8 mouse cellular contexts compared by ENCODE assay signal in the genomic region with DNA sequence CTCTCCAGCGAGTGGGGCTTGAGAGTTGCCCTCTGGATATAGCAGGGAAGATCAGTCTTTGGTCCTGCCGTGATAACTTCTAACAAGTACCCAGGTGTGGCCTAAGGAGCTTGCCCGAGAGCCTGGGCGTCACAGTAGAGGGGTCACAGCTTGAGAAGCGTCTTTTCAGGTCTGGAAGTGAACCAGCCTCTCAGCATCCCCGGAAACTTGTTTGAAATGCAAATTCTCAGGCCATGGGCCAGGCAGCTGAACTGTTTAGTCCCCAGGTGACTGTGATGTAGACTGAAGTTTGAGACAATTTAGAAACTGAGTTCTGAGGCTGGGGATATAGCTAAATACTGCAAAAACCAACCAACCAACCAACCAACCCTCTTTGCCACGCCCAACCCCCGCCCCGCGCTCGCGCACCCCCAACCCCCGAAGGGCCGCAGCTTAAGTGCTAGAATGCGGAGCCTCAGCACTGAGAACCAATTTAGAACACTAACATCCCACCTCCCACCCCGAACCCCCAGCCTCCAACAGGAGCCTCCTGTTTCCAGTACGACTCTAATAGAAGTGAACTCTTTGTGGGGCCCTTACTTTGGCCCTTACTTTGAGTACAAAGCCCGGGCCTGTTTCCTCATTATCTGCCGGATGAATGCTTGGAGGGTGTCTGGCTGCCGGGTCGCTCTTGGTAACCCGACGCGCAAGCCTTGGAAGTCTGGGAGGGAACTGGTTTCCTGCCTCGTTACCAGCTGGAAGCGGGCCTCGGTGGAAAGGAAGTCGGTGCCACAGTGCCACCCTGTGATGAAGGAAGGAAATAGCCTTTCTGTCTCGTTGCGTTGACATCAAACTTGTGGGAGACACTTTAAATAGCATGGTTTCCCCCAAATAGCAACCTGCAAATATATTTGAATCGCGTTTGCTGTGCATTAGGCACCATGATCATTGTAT.
DNase-seq lines count a peak whose midpoint lies in the region; ATAC-seq and TF ChIP-seq lines count a peak whose summit lies in the region.

No protein-coding gene starts in this region.

- H3K4me1 ChIP-seq in ES-Bruce4 (ENCODE audit: control insufficient read depth, insufficient read depth, low read length), result peaks cover 5% of the 10 kb centered on the region
- peaks cover 11% of the 10 kb centered on the region; the same call in 1 of the 2 replicates for H3K4me1 ChIP-seq in forebrain, embryonic 13.5 days
- peaks cover 6% of the 10 kb centered on the region; the same call in 1 of the 2 replicates for H3K4me1 ChIP-seq in heart, postnatal 0 days (ENCODE audit: control insufficient read depth, insufficient read depth)
- H3K4me1 ChIP-seq in liver, embryonic 14.5 days (replicated peaks; ENCODE audit: control insufficient read depth in 2 of 2, insufficient read depth in 2 of 2, low read length in 1 of 2), result 0 out of 4 replicates have a peak, but pooled peaks cover 0 to 2% of the 10 kb centered on the region in 2 experiments
- H3K4me1 ChIP-seq in neural tube, embryonic 12.5 days, result no peaks in the 10 kb centered on the region; the same call in 1 of the 2 replicates

- DNase-seq in c-Kit-positive CD71-negative TER-119-negative erythroid progenitor cells, embryonic 14.5 days (ENCODE audit: low read depth), result peak; percentile 53
- DNase-seq in heart, postnatal 0 days (ENCODE audit: low spot score), result peak; percentile 87
- peak; percentile 77 to 84 for DNase-seq in kidney, postnatal 36 days
- peak in 2 of 3 experiments; percentile 31 to 32 for DNase-seq in liver, embryonic 14.5 days (ENCODE audit: low read depth in 3 of 3, low spot score in 3 of 3)
- DNase-seq in testis, postnatal 10 days (ENCODE audit: low spot score), result peak; percentile 87

- peak; percentile 87 for TF ChIP-seq CTCF in ES-Bruce4 (IDR thresholded peaks at IDR 0.05; ENCODE audit: low read depth, low read length)
- TF ChIP-seq CTCF in heart, postnatal 0 days (IDR thresholded peaks at IDR 0.05; ENCODE audit: low read depth), result peak; percentile 93
- peak; percentile 82 for TF ChIP-seq CTCF in liver, embryonic 14.5 days (IDR thresholded peaks at IDR 0.05; ENCODE audit: low read depth)

- WGBS in forebrain, embryonic 13.5 days, result 2% methylated on average over 32 of the region's 32 CpGs
- WGBS in heart, postnatal 0 days, result 13% methylated on average over 32 of the region's 32 CpGs
- 15% methylated on average over 32 of the region's 32 CpGs for WGBS in liver, embryonic 14.5 days (ENCODE audit: insufficient replicate concordance)
- 4% methylated on average over 32 of the region's 32 CpGs for WGBS in neural tube, embryonic 12.5 days

- no peaks in the 10 kb centered on the region for H3K27me3 ChIP-seq in ES-Bruce4 (ENCODE audit: control insufficient read depth, insufficient read depth, low read length, poor library complexity, severe bottlenecking)
- H3K27me3 ChIP-seq in forebrain, embryonic 13.5 days, result no peaks in the 10 kb centered on the region
- H3K27me3 ChIP-seq in heart, postnatal 0 days (ENCODE audit: control insufficient read depth, insufficient read depth, low read length), result no peaks in the 10 kb centered on the region
- H3K27me3 ChIP-seq in liver, embryonic 14.5 days (ENCODE audit: control insufficient read depth, insufficient read depth, low read length), result no peaks in the 10 kb centered on the region
- H3K27me3 ChIP-seq in neural tube, embryonic 12.5 days (replicated peaks), result no peaks in the 10 kb centered on the region

- H3K36me3 ChIP-seq in ES-Bruce4 (ENCODE audit: control insufficient read depth, insufficient read depth, low read length, poor library complexity, severe bottlenecking), result no peaks in the 10 kb centered on the region
- no peaks in the 10 kb centered on the region for H3K36me3 ChIP-seq in forebrain, embryonic 13.5 days (ENCODE audit: poor library complexity, severe bottlenecking)
- no peaks in the 10 kb centered on the region for H3K36me3 ChIP-seq in heart, postnatal 0 days (replicated peaks; ENCODE audit: control insufficient read depth, insufficient read depth, low read length)
- H3K36me3 ChIP-seq in liver, embryonic 14.5 days (replicated peaks; ENCODE audit: control insufficient read depth, insufficient read depth, low read depth), result no peaks in the 10 kb centered on the region
- no peaks in the 10 kb centered on the region for H3K36me3 ChIP-seq in neural tube, embryonic 12.5 days

- H3K9ac ChIP-seq in ES-Bruce4 (ENCODE audit: low read depth, poor library complexity, severe bottlenecking), result peak overlapping the region; percentile 78
- peak overlapping the region; percentile 41; the same call in 1 of the 2 replicates for H3K9ac ChIP-seq in forebrain, embryonic 13.5 days
- H3K9ac ChIP-seq in heart, postnatal 0 days (replicated peaks; ENCODE audit: low read depth, low read length), result no peak overlapping the region
- H3K9ac ChIP-seq in liver, embryonic 14.5 days (replicated peaks), result no peak overlapping the region
- 0 out of 2 replicates have a peak overlapping the region, but pooled peaks have one; percentile 40 for H3K9ac ChIP-seq in neural tube, embryonic 12.5 days

- TF ChIP-seq POLR2A in ES-Bruce4 (IDR thresholded peaks at IDR 0.05; ENCODE audit: insufficient read depth, low read length), result no peak

- TF ChIP-seq EP300 in ES-Bruce4 (IDR thresholded peaks at IDR 0.05; ENCODE audit: insufficient read depth, low read depth, low read length), result peak; percentile 70; the same call in 1 of the 2 replicates
- no peak for TF ChIP-seq EP300 in heart, postnatal 0 days (IDR thresholded peaks at IDR 0.05; ENCODE audit: low read depth)
- no peak for TF ChIP-seq EP300 in liver, embryonic 14.5 days (IDR thresholded peaks at IDR 0.05; ENCODE audit: low read depth)

- peak overlapping the region; percentile 77 for H3K27ac ChIP-seq in ES-Bruce4 (ENCODE audit: insufficient read depth, low read length)
- H3K27ac ChIP-seq in forebrain, embryonic 13.5 days, result no peak overlapping the region
- no peak overlapping the region for H3K27ac ChIP-seq in heart, postnatal 0 days (ENCODE audit: low read depth)
- H3K27ac ChIP-seq in liver, embryonic 14.5 days, result no peak overlapping the region
- H3K27ac ChIP-seq in neural tube, embryonic 12.5 days, result no peak overlapping the region

- peaks cover 3% of the 10 kb centered on the region; the same call in 1 of the 2 replicates for H3K9me3 ChIP-seq in ES-Bruce4 (replicated peaks; ENCODE audit: control insufficient read depth, insufficient read depth, low read length, poor library complexity, severe bottlenecking)
- H3K9me3 ChIP-seq in forebrain, embryonic 13.5 days (replicated peaks), result no peaks in the 10 kb centered on the region
- no peaks in the 10 kb centered on the region for H3K9me3 ChIP-seq in heart, postnatal 0 days (replicated peaks; ENCODE audit: control insufficient read depth, low read length)
- no peaks in the 10 kb centered on the region for H3K9me3 ChIP-seq in liver, embryonic 14.5 days (ENCODE audit: control insufficient read depth, low read length)
- H3K9me3 ChIP-seq in neural tube, embryonic 12.5 days, result no peaks in the 10 kb centered on the region

- peak overlapping the region; percentile 58 for H3K4me2 ChIP-seq in forebrain, embryonic 13.5 days
- peak overlapping the region; percentile 61 for H3K4me2 ChIP-seq in heart, postnatal 0 days (ENCODE audit: low read depth, low read length)
- H3K4me2 ChIP-seq in liver, embryonic 14.5 days (ENCODE audit: low read depth), result peak overlapping the region; percentile 63
- peak overlapping the region; percentile 63 for H3K4me2 ChIP-seq in neural tube, embryonic 12.5 days (replicated peaks)

- H3K4me3 ChIP-seq in ES-Bruce4 (ENCODE audit: low read depth, low read length), result peak overlapping the region; percentile 34
- peak overlapping the region; percentile 34 for H3K4me3 ChIP-seq in forebrain, embryonic 13.5 days
- peak overlapping the region; percentile 23 for H3K4me3 ChIP-seq in heart, postnatal 0 days (ENCODE audit: low read depth, low read length)
- H3K4me3 ChIP-seq in liver, embryonic 14.5 days (ENCODE audit: insufficient read depth in 1 of 2, low read depth in 2 of 2, low read length in 2 of 2), result peak overlapping the region in 1 of 2 experiments; percentile 15; a peak in 3 of 4 replicates
- peak overlapping the region; percentile 29 for H3K4me3 ChIP-seq in neural tube, embryonic 12.5 days

- ATAC-seq in forebrain, embryonic 13.5 days, result peak; percentile 91
- peak; percentile 89 for ATAC-seq in heart, postnatal 0 days (ENCODE audit: insufficient read depth, low read depth)
- no peak for ATAC-seq in liver, embryonic 14.5 days (ENCODE audit: insufficient read depth)
- peak; percentile 89 for ATAC-seq in neural tube, embryonic 12.5 days (ENCODE audit: low FRiP score, low read depth)

Comparison
In these comparisons a context has a peak if more than half of its experiments do, and no peak if none do; other contexts are left out.
1. H3K9ac ChIP-seq: peak in ES-Bruce4 (single experiment), forebrain, embryonic 13.5 days (single experiment) and neural tube, embryonic 12.5 days (single experiment); none in heart, postnatal 0 days (single experiment) and liver, embryonic 14.5 days (single experiment).
2. DNase-seq: peak in every context shown above with its lines; median percentile 87 in heart, postnatal 0 days; 87 in testis, postnatal 10 days; 80 in kidney, postnatal 36 days; 53 in c-Kit-positive CD71-negative TER-119-negative erythroid progenitor cells, embryonic 14.5 days; 32 in liver, embryonic 14.5 days.
3. Peak in every context shown above with its lines, with median percentiles within 50 percentile points of each other: CTCF ChIP-seq and H3K4me2 ChIP-seq.